Mouse (Mus musculus): Measurements from ENCODE around the gene 4931429L15Rik. TPM values are rescaled to one million over a fixed set of nuclear protein-coding genes. Genes with fewer than 3 reads are reported as not detected.

The 4931429L15Rik gene
- polyA plus RNA-seq, 1 experiment from 2014 or later = not detected

GRCm38 (mm10) chr9:46259111-46259510, 60.7 kb downstream of the 4931429L15Rik start:
- no peak for DNase-seq (ENCODE audit: low spot score)

- DNase-seq (ENCODE audit: low spot score) = no peak
Observed at GRCm38 (mm10) chr9:46257546-46257945, 62.2 kb downstream of the 4931429L15Rik start.

GRCm38 (mm10) chr9:46256658-46257385, 63.0 kb downstream of the 4931429L15Rik start:
- no peak for DNase-seq (ENCODE audit: low spot score)

DNA sequence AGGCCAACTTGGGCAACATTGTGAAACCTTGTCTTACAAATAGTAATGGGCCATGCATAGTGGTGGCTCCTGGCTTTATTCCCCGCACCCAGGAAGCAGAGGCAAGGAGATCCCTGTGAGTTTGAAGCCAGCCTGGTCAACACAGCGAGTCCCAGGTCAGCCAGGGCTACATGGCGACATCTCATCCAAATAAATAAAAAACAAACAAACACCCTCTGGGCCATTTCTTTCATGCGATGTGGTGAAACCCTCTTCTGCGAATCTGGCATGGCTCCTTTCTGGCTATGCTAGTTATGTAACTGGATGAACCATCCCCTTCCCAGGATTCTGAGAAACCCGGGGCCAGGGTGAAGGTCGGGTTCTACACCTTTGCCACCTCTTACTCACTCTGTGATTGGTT, 63.6 kb downstream of the 4931429L15Rik start:
- no peak for DNase-seq (ENCODE audit: low spot score)

Other genes starting within 250 kb of the 4931429L15Rik start
- gene Apoa1, start 91.4 kb downstream of the 4931429L15Rik start, polyA plus RNA-seq (2015; fragmentation: Nextera tagmentation; extraction: Ambion mirVana) = 5.4 and 7.0 TPM in 2 replicates
- 1.3 and 1.4 TPM in 2 replicates for gene Apoc3, start 84.3 kb downstream of the 4931429L15Rik start, polyA plus RNA-seq (2015; fragmentation: Nextera tagmentation; extraction: Ambion mirVana)
- 2.9 TPM in 2 replicates for gene Apoa4, start 79.3 kb downstream of the 4931429L15Rik start, polyA plus RNA-seq (2015; fragmentation: Nextera tagmentation; extraction: Ambion mirVana)
- gene Apoa5, start 51.4 kb downstream of the 4931429L15Rik start, polyA plus RNA-seq (2015; fragmentation: Nextera tagmentation; extraction: Ambion mirVana) = 0.18 and 0.30 TPM in 2 replicates
- gene Zpr1, start 46.9 kb downstream of the 4931429L15Rik start, polyA plus RNA-seq (2015; fragmentation: Nextera tagmentation; extraction: Ambion mirVana) = 54.9 and 58.3 TPM in 2 replicates
- 19.5 and 19.6 TPM in 2 replicates for gene Bud13, start 37.0 kb downstream of the 4931429L15Rik start, polyA plus RNA-seq (2015; fragmentation: Nextera tagmentation; extraction: Ambion mirVana)

Data from thymus, postnatal 0 days (tissue).